Mouse (Mus musculus) MEL (cell line): ENCODE results near the gene Sun2. TPM values are rescaled to one million over a fixed set of nuclear protein-coding genes. Genes with fewer than 3 reads are reported as not detected.

Experiments used
- DNase-seq: peaks from one replicate; pipeline ENCODE4 v3.0.0; 2011; ENCODE audit warnings: low read depth, low spot score
- H3K27ac ChIP-seq: 2 replicates; pipeline ENCODE4 v1.5.1; 2012; ENCODE audit warnings: low read depth, mild to moderate bottlenecking, control low read depth, low read length, moderate library complexity; ENCODE audit not compliant: control insufficient read depth
- H3K27me3 ChIP-seq, 2 experiments: fragments of 150-350 bp in 1 of 2; sonication (generic) in 1 of 2; 2 replicates each; pipeline ENCODE4 v1.6.1; 2012; ENCODE audit warnings: low read length in 2 of 2, mild to moderate bottlenecking in 2 of 2, improper control_type of control experiment in 1 of 2, moderate library complexity in 1 of 2; ENCODE audit not compliant: insufficient read depth in 2 of 2, control insufficient read depth in 1 of 2
- H3K36me3 ChIP-seq, 2 experiments: 2 replicates each; pipeline ENCODE4 v1.6.1; 2012 to 2014; ENCODE audit warnings: low read length in 2 of 2, improper control_type of control experiment in 1 of 2, inconsistent platforms in 1 of 2, mild to moderate bottlenecking in 1 of 2; ENCODE audit not compliant: insufficient read depth in 2 of 2, control insufficient read depth in 1 of 2
- H3K4me1 ChIP-seq, 2 experiments: fragments of 150-350 bp in 1 of 2; sonication (generic) in 1 of 2; 2 replicates each; pipeline ENCODE4 v1.6.1; 2012; ENCODE audit warnings: low read length in 2 of 2, improper control_type of control experiment in 1 of 2, mild to moderate bottlenecking in 1 of 2; ENCODE audit not compliant: insufficient read depth in 2 of 2, control insufficient read depth in 1 of 2
- H3K4me3 ChIP-seq, 2 experiments: fragments of 150-350 bp in 1 of 2; sonication (generic) in 1 of 2; 2 replicates each; pipeline ENCODE4 v1.5.1; 2012; ENCODE audit warnings: low read depth in 2 of 2, low read length in 2 of 2, mild to moderate bottlenecking in 2 of 2, moderate library complexity in 2 of 2, control low read depth in 1 of 2, improper control_type of control experiment in 1 of 2; ENCODE audit not compliant: control insufficient read depth in 1 of 2, insufficient read depth in 1 of 2
- H3K79me2 ChIP-seq: 2 replicates; pipeline ENCODE4 v1.6.1; 2012; ENCODE audit warnings: mild to moderate bottlenecking, low read length, moderate library complexity; ENCODE audit not compliant: control insufficient read depth, poor library complexity, insufficient read depth
- H3K9ac ChIP-seq: 2 replicates; pipeline ENCODE4 v1.6.1; 2012; ENCODE audit warnings: low read depth, mild to moderate bottlenecking, control low read depth, low read length, moderate library complexity; ENCODE audit not compliant: control insufficient read depth, poor library complexity, severe bottlenecking
- H3K9me3 ChIP-seq: fragments of 150-350 bp; sonication (generic); replicated peaks from 2 replicates; pipeline ENCODE4 v1.6.1; 2012; ENCODE audit warnings: mild to moderate bottlenecking, low read length, improper control_type of control experiment, moderate library complexity; ENCODE audit not compliant: insufficient read depth
- BHLHE40 ChIP-seq: IDR thresholded peaks from 2 replicates; pipeline ENCODE4 v1.6.1; 2012; ENCODE audit warnings: low read depth, mild to moderate bottlenecking, inconsistent platforms, low read length, improper control_type of control experiment, borderline replicate concordance
- CHD2 ChIP-seq: IDR thresholded peaks from 2 replicates; pipeline ENCODE4 v1.6.1; 2011; ENCODE audit warnings: low read length, improper control_type of control experiment
- E2F4 ChIP-seq: IDR thresholded peaks from 2 replicates; pipeline ENCODE4 v1.6.1; 2011; ENCODE audit warnings: low read depth, low read length, improper control_type of control experiment, borderline replicate concordance
- GATA1 ChIP-seq: IDR thresholded peaks from 2 replicates; pipeline ENCODE4 v1.6.1; 2011; ENCODE audit warnings: low read depth, low read length, improper control_type of control experiment
- JUND ChIP-seq: IDR thresholded peaks from 2 replicates; pipeline ENCODE4 v1.6.1; 2011; ENCODE audit warnings: low read depth, mild to moderate bottlenecking, improper control_type of control experiment, low read length
- KAT2A ChIP-seq: conservative IDR thresholded peaks from 2 replicates; pipeline ENCODE4 v1.6.1; 2012; ENCODE audit warnings: low read depth, low read length, improper control_type of control experiment, inconsistent platforms
- MAFK ChIP-seq: IDR thresholded peaks from 2 replicates; pipeline ENCODE4 v1.6.1; 2011; ENCODE audit warnings: low read depth, mild to moderate bottlenecking, low read length, improper control_type of control experiment, borderline replicate concordance
- MAX ChIP-seq: IDR thresholded peaks from 2 replicates; pipeline ENCODE4 v1.6.1; 2011; ENCODE audit warnings: low read length, improper control_type of control experiment
- MAZ ChIP-seq: IDR thresholded peaks from 2 replicates; pipeline ENCODE4 v1.6.1; 2012; ENCODE audit warnings: low read depth, mild to moderate bottlenecking, inconsistent platforms, low read length, improper control_type of control experiment
- MEF2A ChIP-seq: IDR thresholded peaks from 2 replicates; pipeline ENCODE4 v1.6.1; 2014; ENCODE audit warnings: low read depth, mild to moderate bottlenecking, inconsistent platforms, low read length, improper control_type of control experiment; ENCODE audit not compliant: poor library complexity, insufficient replicate concordance, severe bottlenecking; ENCODE audit errors: extremely low read depth
- MXI1 ChIP-seq: IDR thresholded peaks from 2 replicates; pipeline ENCODE4 v1.6.1; 2011; ENCODE audit warnings: mild to moderate bottlenecking, low read depth, low read length, improper control_type of control experiment
- POLR2A ChIP-seq, 2 experiments: IDR thresholded peaks; 2 replicates each; pipeline ENCODE4 v1.6.1; 2011 to 2012; ENCODE audit warnings: low read length in 2 of 2, mild to moderate bottlenecking in 2 of 2, control low read depth in 1 of 2, improper control_type of control experiment in 1 of 2, low read depth in 1 of 2, moderate library complexity in 1 of 2; ENCODE audit not compliant: control insufficient read depth in 1 of 2, insufficient read depth in 1 of 2, poor library complexity in 1 of 2
- SIN3A ChIP-seq: IDR thresholded peaks from 2 replicates; pipeline ENCODE4 v1.6.1; 2012; ENCODE audit warnings: low read length, improper control_type of control experiment, inconsistent platforms
- SMC3 ChIP-seq: IDR thresholded peaks from 2 replicates; pipeline ENCODE4 v1.6.1; 2011; ENCODE audit warnings: low read depth, low read length, improper control_type of control experiment
- TAL1 ChIP-seq: IDR thresholded peaks from 2 replicates; pipeline ENCODE4 v1.6.1; 2012; ENCODE audit warnings: mild to moderate bottlenecking, inconsistent platforms, low read length, moderate library complexity, mixed read lengths
- TBP ChIP-seq: IDR thresholded peaks from 2 replicates; pipeline ENCODE4 v1.8.0; 2011; ENCODE audit warnings: low read depth, low read length, improper control_type of control experiment
- UBTF ChIP-seq: IDR thresholded peaks from 2 replicates; pipeline ENCODE4 v1.6.1; 2012; ENCODE audit warnings: low read depth, mild to moderate bottlenecking, inconsistent platforms, low read length, improper control_type of control experiment, moderate library complexity, borderline replicate concordance; ENCODE audit not compliant: insufficient read depth
- USF2 ChIP-seq, 2 experiments: IDR thresholded peaks; 2 replicates each; pipeline ENCODE4 v1.6.1; 2011 to 2012; ENCODE audit warnings: improper control_type of control experiment in 2 of 2, low read length in 2 of 2, borderline replicate concordance in 1 of 2, inconsistent platforms in 1 of 2, low read depth in 1 of 2, mild to moderate bottlenecking in 1 of 2; ENCODE audit not compliant: insufficient read depth in 1 of 2
- ZC3H11A ChIP-seq: IDR thresholded peaks from 2 replicates; pipeline ENCODE4 v1.6.1; 2012; ENCODE audit warnings: low read depth, mild to moderate bottlenecking, inconsistent platforms, low read length, improper control_type of control experiment
- polyA plus RNA-seq, 2 experiments: library from polyadenylated mRNA; stranded (reverse) in 1 of 2; unstranded in 1 of 2; fragments of >175 nt in 1 of 2; fragments of >200 nt in 1 of 2; gene quantifications; 2 replicates each; pipeline versions ENCODE4 v1.2.1 to v1.2.4; 2012; ENCODE audit warnings: low replicate concordance in 2 of 2, low read depth in 1 of 2; ENCODE audit not compliant: insufficient read length in 2 of 2, insufficient read depth in 1 of 2, missing spikeins in 1 of 2
- total RNA-seq: library from RNA; depleted of rRNA; stranded (reverse); fragments of 300-350 nt; gene quantifications from 2 replicates; pipeline ENCODE4 v1.2.3, GENCODE M21; 2012

The Sun2 gene
- total and polyA plus RNA-seq, 3 experiments: 4.3 to 10.6 TPM; not detected in 1

GRCm38 (mm10) chr15:79741921-79742705, at the start of gene Sun2 (continued):
- TF ChIP-seq KAT2A (no peak), MAFK (no peak), BHLHE40 (no peak), MXI1 (peak; percentile 72)

GRCm38 (mm10) chr15:79791502-79791901, 49.2 kb upstream of the Sun2 start:
- Histone ChIP-seq H3K9ac (no peak overlapping the region), H3K4me3 (no peak overlapping the region), H3K9me3 (no peaks in the 10 kb centered on the region), H3K36me3 (no peaks in the 10 kb centered on the region), H3K27ac (no peak overlapping the region), H3K79me2 (no peaks in the 10 kb centered on the region), H3K4me1 (no peaks in the 10 kb centered on the region), H3K27me3 (peaks cover 0 to 12% of the 10 kb centered on the region in 2 experiments; a peak in 3 of 4 replicates)
- DNase-seq: peak; percentile 76
- TF ChIP-seq ZC3H11A (no peak), GATA1 (no peak), USF2 (IDR thresholded peaks at IDR 0.05; ENCODE audit: borderline replicate concordance in 1 of 2, insufficient read depth in 1 of 2, low read depth in 1 of 2, low read length in 2 of 2) (no peak), CHD2 (no peak), TBP (no peak), SMC3 (0 out of 2 replicates have a peak, but pooled peaks have one; percentile 10), SIN3A (peak; percentile 57), E2F4 (no peak), MAX (no peak), MXI1 (peak; percentile 63; the same call in 1 of the 2 replicates), UBTF (no peak), MAZ (no peak), JUND (no peak), TAL1 (no peak), BHLHE40 (no peak), POLR2A (IDR thresholded peaks at IDR 0.05; ENCODE audit: control insufficient read depth in 1 of 2, insufficient read depth in 1 of 2, low read depth in 1 of 2, low read length in 2 of 2, poor library complexity in 1 of 2) (no peak), MEF2A (no peak), MAFK (no peak)
